Mouse (Mus musculus) c-Kit-positive CD71-negative TER-119-negative erythroid progenitor cells, embryonic 14.5 days (primary cell): ENCODE measurements at regions not wholly inside any gene's neighbourhood (a gene's known extent, or its start where the extent isn't known, plus 50 kb on each side); places are given as distances from the start of the nearest gene placed in this dataset.
"Not testable (repeated sequence)": the region's sequence is repeated elsewhere in the genome, so short reads cannot be mapped to it uniquely, and the experiment has no call there.

Experiments
- DNase-seq: peaks from one replicate; pipeline ENCODE4 v3.0.0-alpha.2; 2013; ENCODE audit warnings: low read depth

- no peak for DNase-seq
These were observed 142.3 kb upstream of the Rack1 start for GRCm38 (mm10) chr11:48657851-48658250.

DNA sequence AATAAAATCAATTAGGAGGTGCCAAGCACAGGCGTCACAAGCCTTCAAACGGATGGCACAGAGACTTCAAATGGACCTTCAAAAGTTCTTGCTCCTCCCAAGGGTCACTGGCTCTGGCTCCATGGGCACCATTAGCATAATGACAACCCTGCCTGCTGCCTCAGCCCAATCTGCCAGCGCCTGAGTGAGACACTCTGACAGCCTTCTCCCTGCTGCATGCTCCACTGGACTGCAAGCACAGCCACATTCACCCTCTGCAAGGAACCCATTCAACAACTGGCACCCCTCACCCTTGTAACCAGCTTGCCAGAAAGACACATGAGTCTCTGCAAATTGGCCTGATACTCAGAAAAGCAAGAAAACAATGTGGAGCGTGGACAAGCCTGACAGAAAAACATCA lies 138.5 kb upstream of the Rack1 start:
- DNase-seq: no peak

DNA sequence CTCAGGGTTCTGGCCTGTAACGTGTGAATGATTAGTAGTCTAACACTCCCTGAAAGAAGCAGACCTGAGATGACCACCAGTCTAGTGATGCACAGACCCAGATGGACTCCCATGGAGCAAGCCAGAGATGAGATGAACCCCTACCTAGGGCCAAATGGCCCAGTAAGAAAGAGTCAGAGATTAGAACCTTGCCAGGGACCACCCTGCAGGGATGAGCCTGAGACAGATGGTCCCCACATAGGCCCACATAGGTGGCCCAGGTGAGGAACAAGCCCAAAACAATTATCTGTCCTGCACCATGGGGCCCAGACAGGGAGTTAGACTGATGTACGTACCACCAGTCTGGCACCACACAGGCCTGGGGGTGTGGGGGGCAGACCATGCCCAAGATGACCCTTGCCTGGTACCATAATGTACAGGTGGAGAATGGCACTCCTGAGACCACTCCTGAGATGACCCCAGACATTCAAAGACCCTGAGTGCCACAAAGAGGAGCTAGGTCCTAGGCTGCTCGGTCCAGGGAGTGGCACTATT lies 115.3 kb upstream of the Rack1 start:
- no peak for DNase-seq

DNA sequence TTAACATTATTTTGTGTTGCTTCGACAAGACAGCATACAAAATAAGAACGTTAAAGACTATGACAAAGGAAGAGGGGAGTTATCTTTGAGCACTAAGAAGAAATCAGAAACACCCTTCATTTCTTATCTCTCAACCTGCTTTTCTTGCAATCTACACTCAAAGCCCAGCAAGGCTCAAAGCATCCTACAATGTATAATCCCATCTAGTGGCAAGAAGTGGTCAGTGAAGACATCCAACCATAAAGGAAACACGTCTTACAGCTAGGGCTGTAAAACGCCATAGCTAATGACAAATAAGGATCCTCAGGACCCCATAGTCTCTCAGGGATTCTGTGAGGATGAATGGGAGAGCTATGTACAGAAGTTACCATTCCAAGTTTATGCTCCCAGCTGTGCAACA lies 110.1 kb upstream of the Rack1 start:
- no peak for DNase-seq

GRCm38 (mm10) chr11:48696352-48696751 lies 103.8 kb upstream of the Rack1 start:
- DNase-seq: peak; percentile 10

DNA sequence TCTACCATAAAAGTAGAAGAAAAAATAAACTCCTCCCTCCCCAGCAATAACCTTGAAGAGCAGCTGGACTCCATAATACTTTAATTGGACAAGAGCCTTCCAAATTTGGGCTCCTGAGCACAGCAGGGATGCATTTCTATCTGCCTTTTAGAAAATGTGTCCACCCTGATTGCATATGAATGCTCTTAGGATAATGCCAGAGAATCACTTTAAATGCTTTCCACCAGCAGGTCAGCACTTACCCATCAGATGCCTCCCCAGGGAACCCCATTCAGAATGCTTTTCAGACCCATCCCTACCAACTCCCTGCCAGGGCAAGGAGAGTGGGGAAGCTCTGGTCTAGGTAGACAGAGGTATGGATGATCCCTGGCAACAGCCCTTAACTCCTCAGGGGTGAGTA lies 102.9 kb upstream of the Rack1 start:
- no peak for DNase-seq

DNA sequence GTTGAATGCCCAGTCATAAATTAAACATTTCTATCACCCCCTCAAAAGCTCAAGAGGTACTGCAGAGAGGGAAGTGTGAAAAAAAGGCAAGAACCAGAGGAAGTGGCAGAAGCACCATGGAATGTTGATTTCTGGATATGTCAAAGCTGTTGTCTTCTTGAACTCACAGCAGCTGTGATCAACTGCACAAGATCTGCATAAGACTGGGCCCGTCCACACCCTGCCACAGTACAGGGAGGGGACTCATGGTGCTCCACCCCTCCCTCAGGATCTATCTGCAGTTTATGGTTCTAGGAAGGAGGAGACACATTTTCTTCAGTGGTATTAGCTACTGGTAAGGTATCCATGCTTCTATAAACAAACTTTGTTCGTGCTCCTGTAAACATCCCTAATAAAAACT lies 92.9 kb upstream of the Rack1 start:
- DNase-seq: no peak

- DNase-seq: no peak
These were observed 89.2 kb upstream of the Rack1 start for GRCm38 (mm10) chr11:48710972-48711371.

- DNase-seq: no peak
These were observed 76.1 kb upstream of the Rack1 start for GRCm38 (mm10) chr11:48724068-48724467.

DNA sequence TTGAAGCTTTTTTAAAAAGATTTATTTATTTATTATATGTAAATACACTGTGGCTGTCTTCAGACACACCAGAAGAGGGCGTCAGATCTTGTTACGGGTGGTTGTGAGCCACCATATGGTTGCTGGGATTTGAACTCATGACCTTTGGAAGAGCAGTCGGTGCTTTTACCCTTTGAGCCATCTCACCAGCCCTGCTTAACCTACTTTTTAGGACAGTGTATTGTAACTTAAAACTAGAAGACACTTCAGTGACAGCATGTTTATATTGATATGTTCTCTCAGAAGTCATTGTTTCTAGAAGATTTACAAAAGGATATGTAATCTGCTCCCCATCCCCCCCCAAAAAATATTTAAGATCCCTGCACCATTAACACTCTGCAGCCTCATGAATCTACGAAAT lies 69.3 kb upstream of the Rack1 start:
- DNase-seq: not testable (repeated sequence)

- DNase-seq: no peak
These were observed 53.6 kb upstream of the Rack1 start for GRCm38 (mm10) chr11:48746503-48746902.

DNA sequence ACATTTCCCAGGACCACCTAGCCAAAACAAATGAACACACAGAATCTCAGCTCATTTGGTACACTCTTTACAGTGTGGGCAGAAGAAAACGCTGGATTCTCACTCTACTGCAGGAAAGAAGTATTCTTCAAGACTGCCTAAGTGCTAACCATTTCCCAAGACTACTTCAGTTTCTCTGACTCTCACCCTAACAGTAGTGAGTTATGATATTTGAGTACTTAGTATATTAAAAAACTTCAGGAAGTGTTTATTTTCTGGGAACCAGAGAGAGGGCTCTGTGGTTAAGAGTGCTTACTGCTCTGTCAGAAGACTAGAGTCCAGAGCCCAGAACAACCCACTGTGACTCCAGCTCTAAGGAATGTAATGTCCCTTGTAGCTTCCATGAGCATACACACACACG lies 52.1 kb upstream of the Rack1 start:
- no peak for DNase-seq
